Mouse (Mus musculus) left cerebral cortex, adult 8-10 months (tissue): ENCODE results near the gene Krtap19-9b. TPM values are rescaled to one million over a fixed set of nuclear protein-coding genes. Genes with fewer than 3 reads are reported as not detected.

Experiments
- DNase-seq, 2 experiments: peaks; one replicate each; pipeline ENCODE4 v3.0.0; 2022; ENCODE audit warnings: low spot score in 2 of 2
- total RNA-seq, 4 experiments: library from RNA; stranded (reverse); gene quantifications; 2 replicates each; pipeline ENCODE4 v1.2.4; 2022

The Krtap19-9b gene
- total RNA-seq: not detected

DNA sequence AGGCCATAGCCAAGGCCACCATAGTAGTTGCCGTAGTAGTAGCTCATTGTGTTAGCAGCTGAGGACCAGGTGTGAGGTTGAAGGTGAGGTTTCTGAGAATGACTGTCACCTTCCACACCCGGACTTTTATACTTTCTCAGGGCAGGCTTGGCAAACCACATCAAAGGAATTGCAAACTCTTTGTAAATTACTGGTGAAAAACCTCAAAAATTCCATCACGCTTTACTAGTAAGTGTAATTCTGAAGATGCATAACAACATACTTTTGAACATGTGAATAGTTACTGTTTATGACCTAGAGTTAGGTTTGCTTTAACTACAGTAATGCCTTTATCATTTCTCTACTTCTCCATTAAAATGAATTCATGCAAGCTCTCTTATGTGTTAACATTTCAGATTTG lies at the start of gene Krtap19-9b:
Krtap19-9b (minus strand) TSS at position 101 of the 400 bp plus-strand sequence.
- no peak for DNase-seq

- DNase-seq: no peak
Observed at GRCm38 (mm10) chr16:88962773-88963172, 30.7 kb upstream of the Krtap19-9b start, which contains the start of gene Krtap16-3. TSS of gene Krtap16-3 (minus strand) at chr16:88962873.

DNA sequence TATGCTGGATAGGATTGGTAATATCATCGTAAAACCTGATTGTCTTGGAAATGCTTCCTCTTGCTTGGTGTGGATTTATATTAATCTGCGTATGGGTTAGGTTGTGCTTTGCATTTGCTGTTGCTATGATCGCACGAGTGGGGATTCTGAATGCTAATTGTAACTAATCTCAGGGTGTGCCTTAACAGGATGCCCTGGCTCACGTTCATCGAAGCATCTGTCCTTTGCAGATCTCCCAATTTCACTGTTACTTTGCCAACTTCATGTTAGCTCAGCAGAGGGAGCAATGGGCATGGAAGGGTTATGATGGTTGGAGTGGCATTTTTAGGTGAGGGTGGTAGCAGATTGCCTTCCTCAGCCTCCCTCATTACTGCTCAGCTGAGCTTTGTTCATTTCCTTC lies 9.0 kb upstream of the Krtap19-9b start:
- DNase-seq: no peak

DNA sequence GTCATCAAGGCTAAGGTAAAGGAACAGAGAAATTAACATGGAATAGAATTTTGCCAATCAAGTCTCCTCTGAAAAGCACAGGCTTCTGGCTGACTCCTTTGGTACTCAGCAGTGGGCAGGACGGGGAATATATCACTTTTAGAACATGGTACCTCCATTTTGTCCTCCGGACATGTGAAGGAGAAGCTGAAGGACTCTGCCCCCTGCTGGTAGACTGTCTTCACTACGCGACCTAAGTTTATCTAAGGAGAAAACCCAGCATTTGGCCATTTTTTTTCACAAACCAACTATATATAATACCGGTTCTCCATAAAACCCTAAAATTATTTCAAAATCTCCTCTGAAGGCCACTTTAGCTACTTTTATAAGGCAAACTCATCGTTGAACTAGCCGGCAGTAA lies 6.2 kb upstream of the Krtap19-9b start:
- no peak for DNase-seq

GRCm38 (mm10) chr16:88896357-88896756 lies 35.7 kb downstream of the Krtap19-9b start, which contains the start of gene Krtap19-5:
TSS of gene Krtap19-5 (minus strand) at chr16:88896457.
- DNase-seq: no peak

- no peak for DNase-seq
Observed at GRCm38 (mm10) chr16:88886870-88887269, 45.2 kb downstream of the Krtap19-9b start.

- no peak for DNase-seq
Observed at GRCm38 (mm10) chr16:88884989-88885388, 47.1 kb downstream of the Krtap19-9b start, which contains the start of gene Krtap19-4. TSS of gene Krtap19-4 (minus strand) at chr16:88885089.

Other genes with a start within 250 kb of the Krtap19-9b start
- not detected for gene 2310061N02Rik, start 224.3 kb downstream of the Krtap19-9b start, total RNA-seq
- not detected for gene Krtap13-1, start 203.4 kb downstream of the Krtap19-9b start, total RNA-seq
- not detected for gene Krtap13, start 180.6 kb downstream of the Krtap19-9b start, total RNA-seq
- not detected for gene 2310034C09Rik, start 173.4 kb downstream of the Krtap19-9b start, total RNA-seq
- gene 2310057N15Rik, start 158.1 kb downstream of the Krtap19-9b start, total RNA-seq: not detected
- gene Gm5965, start 154.4 kb downstream of the Krtap19-9b start, total RNA-seq: not detected
- not detected for gene Gm20741, start 120.0 kb downstream of the Krtap19-9b start, total RNA-seq
- gene Krtap15, start 112.0 kb downstream of the Krtap19-9b start, total RNA-seq: not detected
- not detected for gene Krtap14, start 106.1 kb downstream of the Krtap19-9b start, total RNA-seq
- not detected for gene Krtap19-1, start 62.9 kb downstream of the Krtap19-9b start, total RNA-seq
- gene Krtap19-2, start 58.0 kb downstream of the Krtap19-9b start, total RNA-seq: not detected
- gene Krtap19-3, start 54.2 kb downstream of the Krtap19-9b start, total RNA-seq: not detected
- gene Krtap19-4, start 47.2 kb downstream of the Krtap19-9b start, total RNA-seq: not detected
- not detected for gene Krtap19-5, start 35.8 kb downstream of the Krtap19-9b start, total RNA-seq
- not detected for gene Krtap16-3, start 30.6 kb upstream of the Krtap19-9b start, total RNA-seq
- gene Krtap22-2, start 78.5 kb upstream of the Krtap19-9b start, total RNA-seq: not detected
- gene Gm10229, start 83.0 kb upstream of the Krtap19-9b start, total RNA-seq: not detected
- gene Krtap6-1, start 99.4 kb upstream of the Krtap19-9b start, total RNA-seq: not detected
- not detected for gene Gm10228, start 109.2 kb upstream of the Krtap19-9b start, total RNA-seq
- gene Krtap6-5, start 115.6 kb upstream of the Krtap19-9b start, total RNA-seq: not detected
- gene 1110025L11Rik, start 131.7 kb upstream of the Krtap19-9b start, total RNA-seq: not detected
- not detected for gene Krtap6-3, start 151.8 kb upstream of the Krtap19-9b start, total RNA-seq
- gene Gm6358, start 208.6 kb upstream of the Krtap19-9b start, total RNA-seq: not detected
- gene Gm10061, start 218.8 kb upstream of the Krtap19-9b start, total RNA-seq: not detected
- not detected for gene Gm9789, start 225.7 kb upstream of the Krtap19-9b start, total RNA-seq
- gene Gm7735, start 237.2 kb upstream of the Krtap19-9b start, total RNA-seq: not detected
- not detected for gene 1110057P08Rik, start 242.5 kb upstream of the Krtap19-9b start, total RNA-seq